Mouse (Mus musculus) spleen, adult 2 months (tissue): ENCODE results near the gene Clybl. TPM values are rescaled to one million over a fixed set of nuclear protein-coding genes. Genes with fewer than 3 reads are reported as not detected.

Experiments
- DNase-seq, 2 experiments: peaks; one replicate each; pipeline versions ENCODE4 v3.0.0 to v3.0.0-alpha.2; 2012 to 2021; ENCODE audit warnings: low spot score in 2 of 2, low read depth in 1 of 2
- H3K27ac ChIP-seq: fragments of 200-500 bp; 2 replicates; pipeline ENCODE4 v1.5.1; 2012; ENCODE audit warnings: low read length, inconsistent platforms; ENCODE audit not compliant: insufficient read depth
- H3K27me3 ChIP-seq: fragments of 200-500 bp; 2 replicates; pipeline ENCODE4 v1.6.1; 2012; ENCODE audit warnings: mild to moderate bottlenecking, moderate library complexity, low read length, inconsistent platforms; ENCODE audit not compliant: control insufficient read depth, insufficient read depth
- H3K36me3 ChIP-seq: fragments of 200-500 bp; 2 replicates; pipeline ENCODE4 v1.6.1; 2012; ENCODE audit warnings: mild to moderate bottlenecking, low read length, inconsistent platforms; ENCODE audit not compliant: control insufficient read depth, insufficient read depth
- H3K4me1 ChIP-seq: fragments of 200-500 bp; 2 replicates; pipeline ENCODE4 v1.6.1; 2011; ENCODE audit warnings: inconsistent platforms; ENCODE audit not compliant: control insufficient read depth, insufficient read depth, insufficient read length
- H3K4me3 ChIP-seq: fragments of 200-500 bp; 2 replicates; pipeline ENCODE4 v1.5.1; 2011; ENCODE audit warnings: mild to moderate bottlenecking, inconsistent platforms; ENCODE audit not compliant: insufficient read depth, insufficient read length; ENCODE audit errors: extremely low read depth
- CTCF ChIP-seq: fragments of 200-500 bp; IDR thresholded peaks from 2 replicates; pipeline ENCODE4 v1.5.1; 2011; ENCODE audit warnings: mild to moderate bottlenecking, inconsistent platforms; ENCODE audit not compliant: insufficient read depth, insufficient read length, insufficient replicate concordance; ENCODE audit errors: extremely low read depth
- POLR2A ChIP-seq: fragments of 200-500 bp; IDR thresholded peaks from 2 replicates; pipeline ENCODE4 v1.6.1; 2011; ENCODE audit warnings: low read depth, low read length, inconsistent platforms
- WGBS: fragments of 180-500 bp; shearing (Covaris S2); methylation state at CpG from one replicate; pipeline ENCODE4 v1.1.7; 2018; 5-methylcytosine and 5-hydroxymethylcytosine counted together
- polyA plus RNA-seq: library from polyadenylated mRNA; depleted of rRNA; stranded (reverse); fragments of >200 nt; gene quantifications from 2 replicates; pipeline ENCODE4 v1.2.3, GENCODE M21; 2012

The Clybl gene
- polyA plus RNA-seq, 1 experiment, result 2.1 TPM

- TF ChIP-seq POLR2A (no peak), CTCF (no peak)
- DNase-seq, result no peak
- Histone ChIP-seq H3K27me3 (no peaks in the 10 kb centered on the region), H3K36me3 (no peaks in the 10 kb centered on the region), H3K4me1 (no peaks in the 10 kb centered on the region), H3K27ac (no peak overlapping the region), H3K4me3 (no peak overlapping the region)
- 44% methylated on average over 9 of the region's 9 CpGs for WGBS
Observed at GRCm38 (mm10) chr14:122376482-122377143, 195.1 kb downstream of the Clybl start.

DNA sequence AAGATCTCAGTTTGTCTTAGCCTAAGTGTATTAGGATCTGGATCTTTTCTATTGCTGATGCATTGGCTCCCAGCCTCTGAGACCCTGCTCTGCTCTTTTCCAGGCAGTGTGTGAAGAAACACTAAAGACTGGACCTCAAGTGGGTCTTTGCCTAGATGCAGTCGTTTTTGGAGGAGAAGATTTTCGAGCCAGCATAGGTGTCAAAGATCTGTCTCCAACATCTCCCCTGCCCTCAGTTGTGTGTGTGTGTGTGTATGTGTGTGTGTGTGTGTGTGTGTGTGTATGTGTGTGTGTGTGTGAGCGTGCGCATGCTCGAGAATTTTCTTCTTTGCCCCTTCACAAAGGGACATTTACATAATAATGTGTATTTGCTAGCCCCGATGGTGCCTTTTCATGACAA is 196.2 kb downstream of the Clybl start:
- Histone ChIP-seq H3K4me3 (no peak overlapping the region), H3K4me1 (no peaks in the 10 kb centered on the region), H3K27ac (no peak overlapping the region), H3K27me3 (no peaks in the 10 kb centered on the region), H3K36me3 (no peaks in the 10 kb centered on the region)
- 93% methylated on average over 6 of the region's 6 CpGs for WGBS
- DNase-seq, result no peak
- TF ChIP-seq CTCF (no peak), POLR2A (no peak)

GRCm38 (mm10) chr14:122379076-122379475 is 197.6 kb downstream of the Clybl start:
- Histone ChIP-seq H3K27me3 (no peaks in the 10 kb centered on the region), H3K4me3 (no peak overlapping the region), H3K36me3 (no peaks in the 10 kb centered on the region), H3K27ac (no peak overlapping the region), H3K4me1 (no peaks in the 10 kb centered on the region)
- no peak for DNase-seq
- TF ChIP-seq CTCF, result no peak
- no peak for TF ChIP-seq POLR2A
- WGBS, result 95% methylated on average over 9 of the region's 9 CpGs

DNA sequence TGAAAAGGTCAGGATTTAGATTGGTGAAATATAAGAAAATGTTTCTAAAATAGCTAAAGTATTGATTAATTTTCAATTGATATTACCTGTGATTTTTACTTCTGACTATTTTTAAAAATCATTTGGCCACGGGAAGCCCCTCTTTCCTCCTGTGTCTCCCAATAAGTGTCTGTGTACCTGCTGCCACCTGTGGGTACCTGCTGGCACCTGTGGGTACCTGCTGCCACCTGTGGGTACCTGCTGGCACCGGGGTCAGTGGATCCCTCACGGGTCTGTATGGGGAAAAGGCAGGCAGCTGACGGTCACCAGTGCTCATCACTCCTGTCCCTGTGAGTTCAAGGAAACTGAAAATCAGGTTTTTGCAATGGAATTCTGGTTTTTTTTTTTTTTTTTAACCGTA is 198.5 kb downstream of the Clybl start:
- Histone ChIP-seq H3K27ac (no peak overlapping the region), H3K36me3 (no peaks in the 10 kb centered on the region), H3K4me3 (no peak overlapping the region), H3K27me3 (no peaks in the 10 kb centered on the region), H3K4me1 (no peaks in the 10 kb centered on the region)
- TF ChIP-seq CTCF (no peak), POLR2A (no peak)
- DNase-seq, result no peak
- WGBS, result 91% methylated on average over 5 of the region's 5 CpGs

- DNase-seq, result no peak
- TF ChIP-seq POLR2A, result no peak
- TF ChIP-seq CTCF, result no peak
- 86% methylated on average over 15 of the region's 15 CpGs for WGBS
- Histone ChIP-seq H3K27ac (no peak overlapping the region), H3K27me3 (no peaks in the 10 kb centered on the region), H3K4me1 (no peaks in the 10 kb centered on the region), H3K4me3 (no peak overlapping the region), H3K36me3 (no peaks in the 10 kb centered on the region)
Observed at GRCm38 (mm10) chr14:122380896-122381845, 199.7 kb downstream of the Clybl start.

DNA sequence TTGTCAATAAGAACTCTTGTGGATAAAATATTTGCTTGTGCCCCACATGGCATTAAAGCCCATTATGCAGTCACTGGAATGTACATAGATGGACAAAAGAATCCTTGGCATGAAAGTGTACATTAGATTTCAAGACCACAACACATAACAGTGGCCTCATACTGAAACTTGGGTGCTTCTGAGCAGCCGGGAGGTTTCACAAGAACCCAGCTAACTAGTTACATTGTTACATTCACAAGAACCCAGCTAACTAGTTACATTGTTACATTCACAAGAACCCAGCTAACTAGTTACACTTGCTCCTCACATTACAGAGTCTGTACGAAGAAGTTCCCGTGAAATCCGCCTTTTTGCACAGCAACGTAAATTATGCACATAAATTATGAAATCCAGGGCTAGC is 200.8 kb downstream of the Clybl start:
- H3K27me3 ChIP-seq, result no peaks in the 10 kb centered on the region
- H3K27ac ChIP-seq, result no peak overlapping the region
- no peak overlapping the region for H3K4me3 ChIP-seq
- no peaks in the 10 kb centered on the region for H3K36me3 ChIP-seq
- WGBS, result 94% methylated on average over 5 of the region's 5 CpGs
- DNase-seq, result no peak
- H3K4me1 ChIP-seq, result no peaks in the 10 kb centered on the region
- TF ChIP-seq POLR2A, result no peak
- TF ChIP-seq CTCF, result no peak

GRCm38 (mm10) chr14:122383931-122384330 is 202.4 kb downstream of the Clybl start:
- H3K4me1 ChIP-seq, result no peaks in the 10 kb centered on the region
- no peaks in the 10 kb centered on the region for H3K36me3 ChIP-seq
- no peaks in the 10 kb centered on the region for H3K27me3 ChIP-seq
- no peak overlapping the region for H3K4me3 ChIP-seq
- 92% methylated on average over 6 of the region's 6 CpGs for WGBS
- no peak for DNase-seq
- H3K27ac ChIP-seq, result no peak overlapping the region
- TF ChIP-seq CTCF, result no peak
- no peak for TF ChIP-seq POLR2A
